Mouse (Mus musculus): ENCODE results near the gene 2010315B03Rik.
A peak's percentile ranks its signal among the peaks of the same experiment; 100 is the strongest.

Gene 2010315B03Rik

GRCm38 (mm10) chr9:124312171-124313142, at the start of gene 2010315B03Rik:
Gene 2010315B03Rik (minus strand): TSS chr9:124312696.
- DNase-seq = peak; percentile 99

GRCm38 (mm10) chr9:124311502-124311901, 994 bp downstream of the 2010315B03Rik start:
- peak; percentile 76 for DNase-seq

GRCm38 (mm10) chr9:124288329-124288728, 24.2 kb downstream of the 2010315B03Rik start:
- DNase-seq = no peak

GRCm38 (mm10) chr9:124281912-124282686, 30.4 kb downstream of the 2010315B03Rik start:
- peak; percentile 99 for DNase-seq

GRCm38 (mm10) chr9:124281448-124281791, 31.1 kb downstream of the 2010315B03Rik start:
- DNase-seq = peak; percentile 71

- no peak for DNase-seq
These were observed 31.7 kb downstream of the 2010315B03Rik start for GRCm38 (mm10) chr9:124280576-124281447.

GRCm38 (mm10) chr9:124279300-124279699, 33.2 kb downstream of the 2010315B03Rik start:
- DNase-seq = peak; percentile 81

- no peak for DNase-seq
These were observed 37.4 kb downstream of the 2010315B03Rik start for GRCm38 (mm10) chr9:124275064-124275463.

- no peak for DNase-seq
These were observed 39.3 kb downstream of the 2010315B03Rik start for GRCm38 (mm10) chr9:124273172-124273571.

- DNase-seq = no peak
These were observed 44.6 kb downstream of the 2010315B03Rik start for GRCm38 (mm10) chr9:124267929-124268328.

GRCm38 (mm10) chr9:124267493-124267892, 45.0 kb downstream of the 2010315B03Rik start:
- DNase-seq = no peak

GRCm38 (mm10) chr9:124262987-124263717, 49.3 kb downstream of the 2010315B03Rik start:
- DNase-seq = no peak

GRCm38 (mm10) chr9:124258067-124258556, 54.4 kb downstream of the 2010315B03Rik start:
- DNase-seq = no peak

- DNase-seq = peak; percentile 94
These were observed 55.1 kb downstream of the 2010315B03Rik start for GRCm38 (mm10) chr9:124257200-124258066.

- DNase-seq = peak; percentile 89
These were observed 56.0 kb downstream of the 2010315B03Rik start for GRCm38 (mm10) chr9:124256271-124257199.

- DNase-seq = no peak
These were observed 61.1 kb downstream of the 2010315B03Rik start for GRCm38 (mm10) chr9:124251438-124251837.

Measured in heart, adult 11 months (tissue).